Mouse (Mus musculus) gastrocnemius, postnatal 10 days (tissue): Measurements from ENCODE around the gene Il9r. TPM values are rescaled to one million over a fixed set of nuclear protein-coding genes. Genes with fewer than 3 reads are reported as not detected.

Experiments
- DNase-seq: peaks from one replicate; pipeline ENCODE4 v3.0.0; 2021; ENCODE audit warnings: mixed read lengths
- total RNA-seq, 2 experiments: library from RNA; stranded (reverse); gene quantifications; 2 replicates each; pipeline ENCODE4 v1.2.3; 2021

Il9r gene
- total RNA-seq, 2 experiments from 2014 or later: not detected

DNA sequence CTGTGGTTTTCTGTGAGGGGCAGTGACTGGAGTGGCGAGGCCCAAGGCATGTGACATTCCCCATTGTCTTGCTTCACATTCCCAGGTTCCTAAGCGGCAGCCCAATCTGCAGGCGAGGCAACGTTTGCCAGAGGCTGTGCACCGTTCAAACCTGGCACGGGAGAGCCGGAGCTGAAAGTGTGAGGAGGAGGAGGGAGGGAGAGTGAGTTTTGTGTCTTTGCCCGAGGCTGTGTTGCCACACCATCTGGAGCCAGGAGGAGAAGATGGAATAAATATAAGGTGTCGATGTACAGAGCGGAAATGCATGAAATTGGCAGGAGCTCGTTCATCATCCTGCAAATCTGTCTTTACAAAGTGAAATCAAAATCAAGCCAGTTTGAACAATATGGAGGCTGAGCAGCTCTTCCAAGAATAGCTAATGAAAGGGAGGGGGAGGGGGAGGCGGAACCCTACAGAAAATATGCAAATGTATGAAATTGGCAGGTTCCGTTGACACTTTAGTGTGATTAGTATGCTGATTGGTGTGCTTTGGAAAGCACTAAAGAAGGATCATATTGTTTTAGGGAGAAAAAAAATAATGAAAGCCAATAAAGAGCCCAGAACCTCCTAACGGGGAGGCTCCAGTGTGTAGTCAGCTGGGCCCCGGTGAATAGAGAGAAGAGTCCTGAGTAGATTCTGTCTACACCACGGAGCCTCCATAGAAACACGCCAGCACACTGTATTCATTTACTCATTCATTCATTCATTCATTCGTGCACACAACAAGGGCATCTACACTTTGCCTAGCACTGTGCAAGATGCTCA is 42.1 kb downstream of the Il9r start:
- DNase-seq: no peak

DNA sequence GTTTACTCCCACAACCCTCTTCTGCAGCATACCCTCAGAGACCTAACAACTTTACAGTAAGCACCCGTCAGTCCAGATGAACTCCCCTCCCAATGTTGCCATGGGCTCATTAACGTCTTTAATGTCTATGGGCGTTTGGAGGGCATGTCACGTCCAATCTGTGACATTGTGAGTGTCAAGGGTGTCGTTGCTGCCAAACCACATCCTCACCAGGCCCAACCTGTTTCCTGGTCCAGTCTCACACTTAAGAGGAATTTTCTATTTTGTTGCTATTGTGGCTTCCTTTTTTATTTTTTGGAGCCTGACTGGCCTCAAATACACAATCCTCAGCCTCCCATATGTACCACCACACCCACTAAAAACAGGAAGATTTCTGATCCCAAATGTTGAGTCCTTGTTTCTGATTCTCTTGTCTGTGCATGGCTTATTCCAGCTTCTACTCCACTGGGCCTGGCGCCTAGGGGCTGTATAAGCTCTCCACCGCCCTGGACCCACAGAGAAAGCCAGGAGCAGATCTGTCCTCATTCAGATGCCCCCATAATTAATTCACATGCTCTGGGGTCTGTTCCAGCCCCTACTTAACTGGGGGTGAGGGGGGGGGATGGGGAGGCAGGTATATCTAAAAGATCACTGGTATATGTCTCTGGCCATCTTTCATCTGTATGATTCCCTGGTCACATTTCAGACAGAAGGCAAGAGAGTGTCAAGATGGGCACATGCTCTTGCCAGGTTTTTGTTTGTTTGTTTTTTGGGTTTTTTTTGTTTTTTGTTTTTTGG is 43.0 kb downstream of the Il9r start:
- DNase-seq: no peak

DNA sequence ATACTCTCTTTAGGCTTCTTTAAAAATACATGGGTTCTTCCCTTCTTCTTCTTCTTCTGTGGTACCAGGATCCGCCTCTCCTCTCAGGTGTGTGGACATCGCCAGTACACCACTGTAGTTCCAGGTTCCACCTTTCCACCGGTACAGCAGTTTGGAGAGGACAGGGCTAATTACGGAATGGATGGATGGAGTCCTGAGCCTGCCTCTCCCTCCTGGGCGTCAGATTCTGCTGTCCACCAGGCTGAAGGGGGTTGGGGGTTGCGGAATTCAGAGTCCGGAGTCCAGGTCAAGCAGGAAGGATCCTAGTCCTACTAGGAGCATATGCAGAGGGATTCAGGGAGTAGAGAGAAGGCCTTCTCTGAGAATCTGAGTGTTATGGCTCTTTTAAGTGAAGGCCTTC is 46.9 kb downstream of the Il9r start:
- no peak for DNase-seq

DNA sequence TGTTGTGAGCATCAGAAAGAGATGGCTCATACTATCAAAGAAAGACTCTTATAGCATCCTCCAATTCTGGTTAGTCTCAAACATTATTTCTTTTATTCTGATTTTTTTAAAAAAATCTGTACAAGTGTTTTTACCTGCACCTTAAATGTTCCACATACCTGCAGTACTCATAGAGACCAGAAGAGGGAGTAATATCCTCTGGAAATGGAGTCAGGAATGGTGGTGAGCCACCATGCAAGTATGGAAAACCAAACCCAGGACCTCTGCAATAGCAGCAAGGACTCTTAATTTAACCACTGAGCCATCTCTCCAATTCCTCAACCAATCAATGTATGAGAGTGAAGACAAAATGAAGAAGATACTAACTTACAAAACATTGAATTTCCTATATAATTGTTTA is 47.3 kb downstream of the Il9r start:
- DNase-seq: no peak

DNA sequence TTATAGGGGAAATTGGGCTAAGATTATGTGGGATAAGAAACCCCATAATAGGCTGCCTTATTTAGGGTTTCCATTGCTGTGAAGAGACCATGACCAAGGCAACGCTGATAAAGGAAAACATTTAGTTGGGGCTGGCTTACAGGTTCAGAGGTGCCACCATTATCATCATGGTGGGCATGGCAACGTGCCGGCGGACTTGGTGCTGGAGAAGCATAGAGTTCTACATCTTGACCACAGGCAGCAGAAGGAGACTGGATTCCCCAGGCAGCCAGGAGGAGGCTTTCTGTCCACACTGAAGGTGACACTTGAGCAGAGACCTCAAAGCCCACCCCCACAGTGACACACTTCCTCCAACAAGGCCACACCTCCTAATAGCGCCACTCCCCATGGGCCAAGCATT is 48.8 kb downstream of the Il9r start:
- no peak for DNase-seq

DNA sequence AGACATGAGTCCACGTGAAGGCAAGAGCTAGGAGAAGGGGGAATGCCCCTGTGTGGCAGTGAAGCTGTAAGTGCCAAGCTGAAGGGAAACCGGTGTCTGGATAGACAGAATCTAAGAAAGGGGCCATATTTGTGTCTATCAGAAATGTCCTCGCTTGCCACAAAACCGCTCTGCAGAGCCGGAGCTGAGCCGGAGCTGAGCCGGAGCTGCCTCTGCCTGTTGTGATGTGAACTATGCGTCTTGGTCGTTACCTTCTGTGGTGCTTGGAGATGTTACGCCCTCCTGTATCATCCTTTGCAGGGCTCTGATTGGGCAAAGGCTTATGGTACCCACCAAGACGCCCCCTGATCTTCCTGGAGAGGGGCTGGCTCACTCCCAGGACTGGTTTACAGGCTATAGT is 50.5 kb downstream of the Il9r start:
- no peak for DNase-seq

DNA sequence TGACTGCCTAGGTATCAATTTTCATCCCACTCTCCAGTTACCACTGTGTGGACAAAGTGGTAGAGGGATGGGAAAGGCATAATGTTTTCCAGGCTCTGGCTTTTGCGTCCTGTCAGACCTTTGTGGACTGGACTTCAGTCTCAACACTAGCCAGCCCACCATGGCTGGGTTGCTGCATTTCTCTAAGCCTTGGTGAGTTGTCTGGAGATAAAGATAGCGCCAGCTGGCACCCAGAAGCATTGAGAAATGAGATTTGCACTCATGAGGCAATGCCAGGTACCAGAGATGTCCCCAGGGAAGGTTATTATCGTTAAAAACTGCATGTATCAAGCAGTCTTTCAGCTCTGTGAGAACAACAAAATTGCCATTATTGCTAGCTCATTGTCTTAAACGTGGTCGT is 57.3 kb downstream of the Il9r start:
- no peak for DNase-seq

DNA sequence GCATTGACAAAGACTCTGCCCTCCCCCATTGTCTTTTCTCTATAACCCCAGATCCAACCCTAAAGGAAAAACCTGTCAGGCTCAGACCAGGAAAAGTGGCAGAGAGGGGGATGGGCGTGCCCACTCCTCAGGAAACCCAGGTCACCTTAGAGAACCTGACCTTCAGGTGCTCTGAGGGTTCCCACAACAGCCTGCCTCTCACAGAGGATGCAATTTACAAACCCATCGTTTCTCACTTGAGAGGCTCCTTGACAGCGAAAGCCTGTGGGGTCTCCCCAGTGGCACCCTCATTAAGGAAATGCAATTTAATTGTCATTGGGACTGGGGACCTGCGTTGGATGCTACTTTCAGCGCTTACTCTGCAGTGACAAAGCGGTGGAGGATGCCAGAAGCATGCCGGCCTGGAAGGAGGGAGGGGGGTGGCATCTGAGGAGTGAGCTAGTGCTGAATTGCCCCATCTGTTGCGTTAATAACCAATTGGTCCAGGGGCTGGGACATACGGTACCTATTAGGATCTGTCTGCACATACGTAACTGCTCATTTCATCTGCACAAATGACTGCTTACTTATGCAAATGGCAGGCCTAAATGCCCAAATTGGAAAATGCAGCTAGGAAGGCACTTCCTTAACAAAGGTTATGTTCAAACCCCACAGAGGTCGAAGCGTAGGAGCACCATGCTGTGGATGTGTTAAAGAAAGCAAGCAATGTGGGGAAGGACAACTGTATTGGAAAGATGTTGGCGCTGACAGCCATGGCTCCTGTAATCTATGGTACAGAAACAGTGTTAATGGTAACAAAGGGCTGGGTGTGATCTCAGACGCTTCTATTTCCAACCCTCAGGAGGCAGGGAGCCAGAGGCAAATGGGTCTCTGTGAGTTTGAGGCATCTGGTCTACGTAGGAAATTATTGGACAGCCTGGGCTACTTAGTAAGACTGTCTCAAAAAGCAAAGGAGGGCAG is 58.2 kb downstream of the Il9r start:
- DNase-seq: no peak

DNA sequence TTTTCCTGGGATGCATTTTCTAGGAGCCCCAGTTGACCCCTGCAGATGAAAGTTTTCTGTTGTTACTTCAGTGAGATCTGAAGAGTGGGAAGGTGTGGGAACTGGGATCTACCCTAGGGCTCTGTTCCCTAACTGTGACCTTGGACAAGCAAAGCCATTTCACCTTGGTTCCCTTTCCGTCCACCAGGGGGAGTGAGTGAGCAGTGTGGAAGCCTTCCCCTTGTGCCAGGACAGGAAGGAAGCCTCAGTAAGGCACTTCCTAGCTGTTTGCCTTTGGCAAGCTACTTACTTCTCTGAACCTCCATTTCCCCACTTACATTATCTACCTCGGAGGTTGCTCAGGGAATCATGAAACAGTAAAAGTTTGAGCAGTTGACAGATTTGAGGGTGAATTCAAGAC is 59.0 kb downstream of the Il9r start:
- peak; percentile 61 for DNase-seq

DNA sequence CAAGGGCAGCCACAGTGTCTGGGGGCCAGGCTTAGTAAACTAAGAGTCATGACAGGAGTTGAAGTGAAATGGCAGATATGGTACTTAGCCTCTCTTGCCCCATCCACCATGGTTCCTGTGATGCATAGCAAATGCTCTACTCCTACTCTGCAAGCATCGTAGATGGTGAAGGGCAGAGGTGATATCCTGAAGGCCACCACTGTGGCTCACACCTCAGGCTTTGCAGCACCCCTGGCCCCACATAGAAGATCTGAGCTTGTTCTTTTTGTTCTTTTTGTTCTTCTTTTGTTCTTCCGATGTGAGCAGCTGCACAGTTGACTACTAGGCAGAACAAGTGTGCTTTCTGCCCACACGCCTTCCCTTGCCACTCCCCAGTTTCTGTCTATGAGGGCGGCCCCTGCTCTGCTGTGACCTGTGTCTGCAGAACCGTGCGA is 60.5 kb downstream of the Il9r start:
- no peak for DNase-seq

DNA sequence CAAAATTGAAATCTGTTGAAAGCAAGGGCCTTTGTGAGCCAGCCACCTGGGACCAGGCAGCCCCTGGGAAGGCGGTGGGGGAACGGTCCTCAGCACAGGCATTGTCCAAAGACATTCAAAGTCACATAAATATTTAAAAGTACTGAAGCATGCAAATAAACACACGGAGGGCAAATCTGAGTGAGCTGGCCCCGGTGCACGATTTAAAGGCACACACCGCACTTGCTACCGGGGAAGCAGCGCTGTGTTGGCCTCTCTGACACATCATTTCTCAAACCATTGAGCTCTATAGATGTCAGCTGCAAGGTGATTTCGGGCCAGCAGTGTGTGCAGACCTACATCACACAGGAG is 61.5 kb downstream of the Il9r start:
- DNase-seq: no peak

DNA sequence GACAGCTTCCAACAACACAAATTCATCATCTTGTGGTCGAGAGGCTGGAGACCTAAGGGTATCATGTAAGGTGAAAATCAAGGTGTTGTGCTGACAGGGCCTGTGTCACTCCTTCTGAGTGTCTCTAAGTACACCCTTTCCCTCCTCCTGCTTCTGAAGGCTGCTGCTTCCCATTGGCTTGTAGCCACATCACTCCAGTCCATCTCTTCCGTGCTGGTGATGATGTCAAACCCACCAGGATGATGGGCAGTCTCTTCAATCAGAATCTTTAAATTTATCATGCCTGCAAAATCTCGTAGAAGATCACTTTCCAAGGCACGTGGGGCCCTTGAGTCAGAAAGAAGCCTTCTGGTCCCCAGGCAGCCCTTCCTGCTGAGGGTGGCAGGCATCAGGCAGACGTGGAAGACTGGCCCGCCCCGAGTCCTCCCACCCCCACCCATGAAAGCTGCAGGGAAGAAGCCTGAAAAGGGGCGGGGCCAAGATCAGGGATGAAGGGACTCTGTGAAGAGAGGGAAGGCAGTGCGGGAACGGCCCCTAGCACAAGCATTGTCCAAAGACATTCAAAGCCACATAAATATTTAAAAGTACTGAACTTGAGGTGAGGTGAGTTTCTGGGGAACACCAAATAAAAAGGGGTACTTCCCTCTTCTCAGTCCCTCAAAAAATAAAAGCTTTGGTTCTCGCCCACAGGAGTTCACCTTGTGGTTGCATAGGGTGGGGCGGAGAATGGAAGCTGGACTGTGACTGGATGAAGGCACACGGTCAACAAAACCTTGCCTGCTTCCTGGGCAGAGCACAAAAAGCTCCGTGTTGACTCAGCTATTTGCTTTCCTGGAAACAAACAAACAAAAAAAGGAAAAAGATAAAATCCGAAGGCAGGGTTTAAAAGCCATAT is 62.1 kb downstream of the Il9r start:
- DNase-seq: no peak

Other genes starting within 250 kb of the Il9r start
- gene 4930524B15Rik, start 234.7 kb downstream of the Il9r start, total RNA-seq: not detected
- gene Nsg2, start 199.8 kb downstream of the Il9r start, total RNA-seq: 1 to 10 TPM; 1.3 to 2.6 TPM
- gene Snrnp25, start 5.1 kb upstream of the Il9r start, total RNA-seq: 1 to 10 TPM; 7.6 to 8.6 TPM
- 10 to 100 TPM; 26.3 to 35.3 TPM for gene Rhbdf1, start 22.0 kb upstream of the Il9r start, total RNA-seq
- gene Mpg, start 26.2 kb upstream of the Il9r start, total RNA-seq: 10 to 100 TPM; 11.2 to 14.3 TPM
- 10 to 100 TPM; 18.9 to 25.0 TPM for gene Nprl3, start 67.4 kb upstream of the Il9r start, total RNA-seq
- gene Hba-x, start 76.1 kb upstream of the Il9r start, total RNA-seq: not detected
- gene Hba-a1, start 83.2 kb upstream of the Il9r start, total RNA-seq: 1,000 to 10,000 TPM in 1 of 2 experiments, 100 to 1,000 TPM in 1; 968 to 1,389 TPM
- gene Hbq1b, start 86.7 kb upstream of the Il9r start, total RNA-seq: under 1 TPM in 1 of 2 experiments, not detected in 1; 0.79 TPM
- 1,000 to 10,000 TPM in 1 of 2 experiments, 100 to 1,000 TPM in 1; 662 to 1,092 TPM for gene Hba-a2, start 96.2 kb upstream of the Il9r start, total RNA-seq
- not detected for gene Hbq1a, start 99.8 kb upstream of the Il9r start, total RNA-seq
- gene Sh3pxd2b, start 147.5 kb upstream of the Il9r start, total RNA-seq: 10 to 100 TPM; 25.1 to 32.5 TPM